Mouse (Mus musculus): ENCODE results near the gene Cd96.
A peak's percentile ranks its signal among the peaks of the same experiment; 100 is the strongest.
"Not testable (repeated sequence)": the region's sequence is repeated elsewhere in the genome, so short reads cannot be mapped to it uniquely, and the experiment has no call there.

Gene Cd96

GRCm38 (mm10) chr16:46120020-46120419 lies at the start of gene Cd96:
Cd96 (minus strand) TSS chr16:46120251.
- DNase-seq = no peak

GRCm38 (mm10) chr16:46166971-46167370 lies 46.9 kb upstream of the Cd96 start:
- DNase-seq = no peak

GRCm38 (mm10) chr16:46165305-46165704 lies 45.3 kb upstream of the Cd96 start:
- DNase-seq = no peak

GRCm38 (mm10) chr16:46154832-46155231 lies 34.8 kb upstream of the Cd96 start, which contains the start of gene Gm4737:
Gm4737 (minus strand) TSS chr16:46155077.
- DNase-seq = not testable (repeated sequence)

GRCm38 (mm10) chr16:46151141-46151540 lies 31.1 kb upstream of the Cd96 start:
- DNase-seq = no peak

- DNase-seq = no peak
These were observed 28.8 kb upstream of the Cd96 start for GRCm38 (mm10) chr16:46148661-46149341.

- DNase-seq = no peak
These were observed 26.9 kb upstream of the Cd96 start for GRCm38 (mm10) chr16:46146962-46147361.

- DNase-seq = no peak
These were observed 2.2 kb upstream of the Cd96 start for GRCm38 (mm10) chr16:46122238-46122637.

- DNase-seq = peak; percentile 51
These were observed 1.4 kb upstream of the Cd96 start for GRCm38 (mm10) chr16:46121420-46121819.

- DNase-seq = peak; percentile 3
These were observed 556 bp upstream of the Cd96 start for GRCm38 (mm10) chr16:46120607-46121006.

- no peak for DNase-seq
These were observed 2.4 kb downstream of the Cd96 start for GRCm38 (mm10) chr16:46117645-46118044.

GRCm38 (mm10) chr16:46114727-46115126 lies 5.3 kb downstream of the Cd96 start:
- no peak for DNase-seq

- DNase-seq = no peak
These were observed 10.5 kb downstream of the Cd96 start for GRCm38 (mm10) chr16:46109536-46109935.

GRCm38 (mm10) chr16:46107431-46107830 lies 12.6 kb downstream of the Cd96 start:
- no peak for DNase-seq

- no peak for DNase-seq
These were observed 15.6 kb downstream of the Cd96 start for GRCm38 (mm10) chr16:46104491-46104890.

- DNase-seq = no peak
These were observed 18.3 kb downstream of the Cd96 start for GRCm38 (mm10) chr16:46101748-46102147.

GRCm38 (mm10) chr16:46100286-46100685 lies 19.8 kb downstream of the Cd96 start:
- no peak for DNase-seq

- DNase-seq = no peak
These were observed 22.6 kb downstream of the Cd96 start for GRCm38 (mm10) chr16:46097421-46097820.

GRCm38 (mm10) chr16:46094478-46094877 lies 25.6 kb downstream of the Cd96 start:
- no peak for DNase-seq

- DNase-seq = no peak
These were observed 27.1 kb downstream of the Cd96 start for GRCm38 (mm10) chr16:46092935-46093334.

GRCm38 (mm10) chr16:46086874-46087473 lies 33.1 kb downstream of the Cd96 start:
- DNase-seq = no peak

- no peak for DNase-seq
These were observed 52.1 kb downstream of the Cd96 start for GRCm38 (mm10) chr16:46068000-46068399.

- DNase-seq = no peak
These were observed 56.8 kb downstream of the Cd96 start for GRCm38 (mm10) chr16:46063278-46063677.

GRCm38 (mm10) chr16:46046906-46047305 lies 73.1 kb downstream of the Cd96 start:
- DNase-seq = no peak

- no peak for DNase-seq
These were observed 83.8 kb downstream of the Cd96 start for GRCm38 (mm10) chr16:46036261-46036660.
